Mouse (Mus musculus) neural tube, embryonic 12.5 days (tissue): ENCODE data around the gene Fzd2. TPM values are rescaled to one million over a fixed set of nuclear protein-coding genes. Genes with fewer than 3 reads are reported as not detected.

ENCODE experiments used
- ATAC-seq: fragments of 200-750 bp; cut with Nextera tagmentation; 2 replicates; pipeline ENCODE4 v1.8.0; 2017; ENCODE audit warnings: low read depth, mild to moderate bottlenecking, moderate TSS enrichment, moderate library complexity; ENCODE audit not compliant: low FRiP score
- H3K27ac ChIP-seq: fragments of 300-500 bp; sonication (generic); 2 replicates; pipeline ENCODE4 v1.5.1; 2016
- H3K27me3 ChIP-seq: fragments of 300-500 bp; sonication (generic); replicated peaks from 2 replicates; pipeline ENCODE4 v1.6.1; 2016; ENCODE audit warnings: mild to moderate bottlenecking
- H3K36me3 ChIP-seq: fragments of 300-500 bp; sonication (generic); 2 replicates; pipeline ENCODE4 v1.6.1; 2016; ENCODE audit warnings: mild to moderate bottlenecking
- H3K4me1 ChIP-seq: fragments of 300-500 bp; sonication (generic); 2 replicates; pipeline ENCODE4 v1.6.1; 2016
- H3K4me2 ChIP-seq: fragments of 300-500 bp; sonication (generic); replicated peaks from 2 replicates; pipeline ENCODE4 v1.6.1; 2016; ENCODE audit warnings: mild to moderate bottlenecking
- H3K4me3 ChIP-seq: fragments of 300-500 bp; sonication (generic); 2 replicates; pipeline ENCODE4 v1.5.1; 2016
- H3K9ac ChIP-seq: fragments of 300-500 bp; sonication (generic); 2 replicates; pipeline ENCODE4 v1.6.1; 2016; ENCODE audit warnings: mild to moderate bottlenecking
- H3K9me3 ChIP-seq: fragments of 300-500 bp; sonication (generic); 2 replicates; pipeline ENCODE4 v1.6.1; 2016; ENCODE audit warnings: mild to moderate bottlenecking
- WGBS: fragments of 180-500 bp; shearing (Covaris S2); methylation state at CpG from one replicate; pipeline ENCODE4 v1.1.7; 2016; 5-methylcytosine and 5-hydroxymethylcytosine counted together
- polyA plus RNA-seq: library from polyadenylated mRNA; unstranded; fragments of >200 nt; fragmentation: Nextera tagmentation; extraction: Ambion mirVana; gene quantifications from 2 replicates; pipeline ENCODE4 v1.2.1, GENCODE M21; 2016

Fzd2 gene
- polyA plus RNA-seq, 1 experiment from 2014 or later, result 38.2 TPM

DNA sequence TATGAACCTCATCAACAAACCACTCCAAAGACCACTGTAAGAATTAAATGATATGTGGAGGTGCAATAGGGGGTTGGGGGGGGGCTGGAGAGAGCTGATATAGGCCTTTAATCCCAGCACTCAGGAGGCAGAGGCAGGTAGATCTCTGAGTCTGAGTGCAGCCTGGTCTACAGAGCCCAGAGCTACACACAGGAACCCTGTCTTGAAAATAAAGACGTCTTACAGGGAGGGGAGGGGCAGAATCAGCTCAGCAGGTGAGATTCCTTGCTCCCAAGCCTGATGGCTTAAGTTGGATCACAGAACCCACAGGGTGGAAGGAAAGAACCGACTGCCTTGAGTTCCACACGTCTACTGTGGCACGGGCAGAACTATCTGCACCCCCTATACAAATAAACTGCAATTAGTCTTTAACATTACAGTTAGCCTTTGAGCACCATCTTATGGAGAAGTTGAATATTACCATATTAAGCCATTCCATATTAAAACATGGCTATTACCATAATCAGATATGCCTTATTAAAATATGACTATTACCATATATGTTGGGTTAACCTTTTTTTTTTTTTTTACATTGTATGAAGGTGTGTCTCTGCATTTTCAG lies 52.2 kb downstream of the Fzd2 start:
- Histone ChIP-seq H3K4me2 (no peak overlapping the region), H3K36me3 (no peaks in the 10 kb centered on the region), H3K27me3 (no peaks in the 10 kb centered on the region), H3K9me3 (no peaks in the 10 kb centered on the region), H3K4me1 (no peaks in the 10 kb centered on the region), H3K9ac (no peak overlapping the region), H3K27ac (no peak overlapping the region), H3K4me3 (no peak overlapping the region)
- 42% methylated on average over 4 of the region's 4 CpGs for WGBS
- no peak for ATAC-seq

DNA sequence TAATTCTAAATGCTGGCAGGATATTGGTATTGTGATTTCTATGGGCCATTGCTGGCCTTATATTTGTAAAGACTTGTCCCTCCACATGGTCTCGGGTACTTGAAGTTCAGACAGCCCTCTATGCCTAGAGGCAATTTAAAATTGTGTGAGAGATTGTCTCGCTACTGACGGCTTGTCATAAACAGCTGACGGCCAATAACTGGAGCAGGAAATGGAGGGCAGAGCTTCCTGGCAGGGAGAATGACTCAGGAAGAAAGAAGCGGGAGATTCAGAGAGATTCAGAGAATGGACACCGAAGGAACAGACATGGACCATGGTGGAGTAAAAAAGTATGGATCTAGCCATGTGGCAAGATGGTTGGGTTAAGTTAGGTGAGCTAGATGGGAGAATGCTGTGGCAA lies 52.7 kb downstream of the Fzd2 start:
- no peaks in the 10 kb centered on the region for H3K27me3 ChIP-seq
- 66% methylated on average over 6 of the region's 6 CpGs for WGBS
- H3K4me3 ChIP-seq, result no peak overlapping the region
- H3K27ac ChIP-seq, result no peak overlapping the region
- no peak for ATAC-seq
- H3K4me2 ChIP-seq, result no peak overlapping the region
- H3K9ac ChIP-seq, result no peak overlapping the region
- H3K4me1 ChIP-seq, result no peaks in the 10 kb centered on the region
- H3K36me3 ChIP-seq, result no peaks in the 10 kb centered on the region
- H3K9me3 ChIP-seq, result no peaks in the 10 kb centered on the region

Other genes with a start within 250 kb of the Fzd2 start
- gene Slc4a1, start 238.2 kb upstream of the Fzd2 start, polyA plus RNA-seq, result 18.8 and 23.6 TPM in 2 replicates
- gene Rundc3a, start 211.0 kb upstream of the Fzd2 start, polyA plus RNA-seq, result 152 and 171 TPM in 2 replicates
- gene Slc25a39, start 196.4 kb upstream of the Fzd2 start, polyA plus RNA-seq, result 148 and 162 TPM in 2 replicates
- gene Grn, start 174.1 kb upstream of the Fzd2 start, polyA plus RNA-seq, result 75.2 and 86.1 TPM in 2 replicates
- gene Fam171a2, start 156.7 kb upstream of the Fzd2 start, polyA plus RNA-seq, result 23.3 and 23.7 TPM in 2 replicates
- 7.0 and 7.6 TPM in 2 replicates for gene Itga2b, start 134.3 kb upstream of the Fzd2 start, polyA plus RNA-seq
- 69.0 and 71.0 TPM in 2 replicates for gene Gpatch8, start 48.0 kb upstream of the Fzd2 start, polyA plus RNA-seq
- 5.7 and 7.3 TPM in 2 replicates for gene Gm11627, start 24.9 kb upstream of the Fzd2 start, polyA plus RNA-seq
- 0.58 and 0.60 TPM in 2 replicates for gene Meioc, start 59.3 kb downstream of the Fzd2 start, polyA plus RNA-seq
- gene Ccdc43, start 93.4 kb downstream of the Fzd2 start, polyA plus RNA-seq, result 43.7 and 45.9 TPM in 2 replicates
- 33.2 and 41.6 TPM in 2 replicates for gene Adam11, start 157.0 kb downstream of the Fzd2 start, polyA plus RNA-seq
- 83.3 and 84.9 TPM in 2 replicates for gene Gjc1, start 215.3 kb downstream of the Fzd2 start, polyA plus RNA-seq
- not detected in 2 replicates for gene Higd1b, start 231.5 kb downstream of the Fzd2 start, polyA plus RNA-seq